Mouse (Mus musculus) kidney, postnatal 4 days (tissue): ENCODE data around the gene Asb6.

Experiments
- DNase-seq, 2 experiments: peaks; one replicate each; pipeline ENCODE4 v3.0.0; 2021; ENCODE audit warnings: mixed read lengths in 2 of 2

The Asb6 gene

DNA sequence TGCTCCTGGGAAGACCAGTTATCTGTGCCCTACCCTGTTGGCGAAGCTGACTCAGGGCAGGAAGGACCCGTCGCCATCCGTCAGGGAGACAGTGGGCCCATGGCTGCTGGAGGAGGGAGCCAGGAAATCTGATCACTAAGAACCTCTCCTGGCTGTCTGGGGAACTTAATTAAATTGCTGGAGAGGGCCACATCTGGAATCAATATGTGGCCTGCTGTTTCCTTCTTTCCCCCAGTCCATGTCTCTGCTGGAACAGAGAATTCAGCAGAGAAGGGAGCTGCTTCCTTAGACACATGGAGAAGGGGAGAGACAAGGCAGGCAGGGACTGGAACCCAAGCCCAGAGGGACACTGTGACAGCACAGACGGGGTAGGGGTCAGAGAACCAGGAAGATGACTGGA, 3.5 kb upstream of the Asb6 start:
- no peak for DNase-seq

DNA sequence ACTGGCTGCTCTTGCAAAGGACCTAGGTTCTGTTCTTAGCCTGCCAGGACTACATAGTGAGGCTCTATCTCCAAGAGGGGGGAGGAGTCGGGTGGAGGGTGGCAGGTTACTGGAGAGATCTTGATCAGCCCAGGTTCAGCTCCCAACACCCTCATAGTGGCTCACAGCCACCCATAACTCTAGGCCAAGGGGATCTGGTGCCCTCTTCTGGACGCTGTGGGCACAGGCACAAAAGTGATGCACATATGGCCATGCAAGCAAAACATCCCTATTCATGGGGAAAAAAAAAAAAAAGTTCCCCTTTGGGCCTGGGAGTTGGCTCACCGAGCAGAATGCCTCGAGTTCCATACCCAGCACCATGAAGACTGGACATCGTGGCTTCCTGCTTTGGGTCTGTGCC, 818 bp downstream of the Asb6 start:
- peak; percentile 60 to 65 for DNase-seq

DNA sequence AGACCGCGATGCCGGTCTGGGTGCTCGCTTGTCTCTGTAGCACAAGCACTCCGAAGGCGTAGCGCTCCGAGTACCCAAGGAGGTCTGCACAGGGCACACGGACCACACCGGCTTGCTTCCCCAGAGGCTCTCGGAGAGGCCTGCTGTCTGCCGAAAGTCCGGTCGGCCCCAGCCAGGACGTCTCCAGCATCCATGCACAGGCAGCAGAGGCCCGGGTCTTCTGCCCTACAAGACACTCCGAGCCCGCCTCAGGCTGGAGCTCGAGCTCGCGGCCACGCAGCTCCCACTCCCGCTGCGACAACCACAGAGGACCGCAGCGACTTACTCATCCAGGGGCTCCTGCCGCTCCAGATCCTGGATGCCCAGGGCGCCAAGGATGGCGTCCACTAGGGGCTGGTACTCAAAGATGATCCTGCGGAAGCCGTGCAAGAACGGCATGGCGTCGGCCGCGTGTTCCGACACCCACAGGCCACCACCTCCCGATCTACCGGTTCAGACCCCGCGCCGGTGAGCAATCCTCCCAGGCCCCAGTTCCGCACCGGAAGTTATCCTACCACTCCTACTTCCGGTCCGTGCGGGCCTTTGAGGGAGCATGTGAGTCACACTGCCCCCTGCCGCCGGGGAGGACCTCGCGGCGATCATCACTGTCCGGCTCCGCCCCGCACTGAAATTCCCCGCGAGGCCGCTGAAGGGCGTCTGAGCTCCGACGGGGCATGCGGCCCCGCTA, 2.2 kb downstream of the Asb6 start:
- peak; percentile 98 to 99 for DNase-seq

DNA sequence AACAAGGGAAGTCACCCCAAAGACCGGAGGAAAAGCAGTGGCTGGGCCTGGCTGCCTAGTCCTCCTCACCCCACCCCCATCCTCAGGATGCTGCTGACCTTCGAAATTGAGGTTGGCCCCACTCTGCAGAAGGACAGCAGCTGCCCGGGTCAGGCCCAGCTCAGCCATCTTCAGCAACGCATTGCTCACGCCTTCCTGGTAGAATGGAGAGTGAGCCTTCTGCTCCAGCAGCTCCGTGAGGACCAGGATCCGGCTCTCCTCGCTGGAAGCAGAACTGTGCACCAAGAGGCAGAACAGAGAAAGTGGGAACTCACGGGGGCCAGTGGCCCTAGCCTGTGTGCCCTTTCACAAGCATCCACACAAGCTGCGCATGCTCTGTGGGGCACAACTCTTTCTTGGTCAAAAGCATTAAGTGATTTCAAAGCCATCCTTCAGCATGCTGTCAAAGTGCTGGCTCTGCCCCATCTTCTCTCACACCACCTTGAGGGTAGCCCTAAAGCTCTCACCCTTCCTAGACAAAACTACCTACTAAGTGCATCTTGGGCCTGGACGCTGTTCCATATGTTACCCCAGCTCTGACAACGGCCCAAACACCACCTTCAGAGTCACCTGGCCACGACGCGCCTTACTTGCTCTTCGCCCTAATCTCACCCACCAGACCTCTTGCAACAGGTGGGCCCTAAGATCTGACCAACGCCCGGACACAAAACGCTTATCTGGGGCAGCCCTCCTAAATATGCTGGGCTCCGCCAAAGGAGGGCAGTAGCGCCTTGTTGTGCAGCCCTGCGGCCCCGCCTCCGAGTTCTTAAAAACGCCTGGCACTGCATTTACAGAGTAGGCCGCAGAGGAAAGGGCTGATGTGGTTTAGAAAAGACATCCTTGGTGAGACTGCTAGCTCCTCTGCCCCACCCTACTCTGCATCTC, 3.0 kb downstream of the Asb6 start:
- peak; percentile 70 to 80 for DNase-seq

DNA sequence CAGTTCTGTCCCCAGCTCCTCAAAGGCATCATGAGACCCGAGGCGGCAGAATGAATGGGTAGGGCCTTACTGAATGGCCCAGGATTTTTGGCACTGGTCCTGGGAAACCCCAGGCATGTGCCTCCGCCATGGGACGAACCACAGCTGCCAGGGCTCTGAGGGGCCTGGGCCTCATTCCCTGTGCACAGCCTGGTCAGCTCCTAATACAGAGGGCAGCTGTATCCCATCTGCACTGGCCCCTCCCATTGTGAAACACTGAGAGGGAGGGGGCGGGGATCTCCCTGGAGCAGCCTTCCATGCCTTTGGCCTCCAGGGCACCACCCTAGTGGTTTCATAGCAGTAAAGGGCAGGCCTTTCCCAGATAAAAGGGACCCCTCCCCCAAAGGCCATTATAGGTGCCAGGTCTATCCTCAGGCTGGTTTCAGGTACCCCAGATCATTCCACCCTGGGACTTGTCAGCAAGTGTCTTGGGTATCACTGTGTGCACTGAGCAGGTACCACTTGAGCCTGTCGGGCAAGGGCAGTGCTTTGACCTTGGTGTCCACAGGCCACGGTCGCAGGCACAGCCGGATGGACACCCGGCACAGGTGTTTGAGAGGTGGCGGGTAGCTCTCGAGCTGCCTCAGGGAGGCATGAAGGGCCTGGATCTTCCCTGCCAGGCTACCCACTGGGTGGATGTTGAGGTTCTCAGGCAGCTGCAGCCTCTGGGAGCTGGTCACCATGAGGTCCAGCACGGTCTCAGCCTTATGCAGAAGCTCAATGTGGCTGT, 6.6 kb downstream of the Asb6 start:
- peak; percentile 87 to 91 for DNase-seq

DNA sequence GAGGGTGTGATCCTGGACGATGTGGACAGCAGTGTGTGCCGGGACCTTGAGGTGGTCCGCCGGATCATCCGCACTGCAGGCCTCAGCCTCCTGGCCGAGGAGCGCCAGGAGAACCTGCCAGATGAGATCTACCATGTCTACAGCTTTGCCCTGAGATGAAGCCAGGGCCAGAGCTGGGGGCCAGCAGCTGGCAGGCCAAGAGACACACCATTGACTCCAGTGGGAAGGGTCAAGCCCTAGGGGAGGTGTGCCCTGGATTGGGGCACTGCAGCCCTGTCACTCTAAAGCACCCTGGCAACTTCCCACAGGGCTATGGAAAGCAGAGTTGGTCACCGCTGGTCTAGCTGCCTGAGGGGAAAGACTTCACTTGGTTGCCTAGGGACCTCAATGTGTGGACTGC, 7.7 kb downstream of the Asb6 start:
- no peak for DNase-seq

DNA sequence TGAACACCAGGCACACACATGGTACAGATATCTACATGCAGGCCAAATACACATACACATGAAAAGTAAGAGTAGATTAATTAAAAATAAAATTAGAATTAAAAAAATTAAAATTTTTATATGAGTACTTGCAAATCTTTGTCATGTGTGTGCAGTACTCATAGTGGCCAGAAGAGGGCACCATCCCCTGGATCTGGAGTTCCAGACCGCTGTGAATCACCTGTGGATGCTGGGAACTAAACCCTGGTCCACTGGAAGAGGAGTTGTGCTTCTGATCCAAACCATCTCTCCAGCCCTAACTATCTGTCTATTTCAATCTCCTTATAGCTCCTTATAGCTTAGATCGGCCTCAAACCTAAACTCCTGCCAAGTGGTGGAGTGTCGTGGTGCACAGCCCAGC, 9.1 kb downstream of the Asb6 start:
- no peak for DNase-seq

DNA sequence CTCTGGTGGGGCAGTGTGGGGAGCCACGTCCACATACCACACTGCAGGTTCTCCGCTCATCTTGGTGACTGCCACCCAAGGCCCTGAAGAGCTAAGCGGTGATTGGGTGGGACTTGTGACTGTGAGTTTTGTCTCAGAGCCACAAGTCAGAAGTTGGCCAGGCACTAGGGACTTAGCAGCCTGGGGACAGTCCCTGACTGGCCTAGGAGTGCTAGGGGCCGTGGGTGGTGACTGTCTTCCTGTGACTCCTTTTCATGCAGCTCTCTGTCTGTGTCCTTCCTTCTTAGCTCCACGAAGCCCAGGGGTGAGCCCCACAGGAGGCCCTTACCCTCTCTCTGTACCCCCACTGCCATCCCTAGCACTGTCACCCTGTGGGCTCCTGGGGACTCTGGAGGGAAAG, 10.3 kb downstream of the Asb6 start:
- DNase-seq: no peak

DNA sequence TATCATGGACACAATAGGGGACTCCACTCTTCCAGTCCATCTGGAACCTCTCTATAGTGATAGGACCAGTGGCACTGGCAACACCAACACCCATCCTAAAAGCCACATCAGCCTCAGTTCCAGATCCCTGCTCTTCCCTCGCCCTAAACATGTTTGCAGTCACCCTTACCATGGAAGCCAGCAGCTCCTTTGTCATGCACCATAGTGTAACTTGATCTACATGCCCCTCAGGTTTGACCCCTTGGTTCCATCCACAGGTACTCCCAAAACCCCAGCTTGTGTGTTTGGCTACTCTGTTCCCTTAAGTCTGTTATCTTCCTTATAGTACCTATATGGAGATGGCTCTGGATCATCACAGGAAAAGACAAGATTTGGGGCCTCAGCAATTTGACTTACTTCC, 13.8 kb downstream of the Asb6 start:
- no peak for DNase-seq

DNA sequence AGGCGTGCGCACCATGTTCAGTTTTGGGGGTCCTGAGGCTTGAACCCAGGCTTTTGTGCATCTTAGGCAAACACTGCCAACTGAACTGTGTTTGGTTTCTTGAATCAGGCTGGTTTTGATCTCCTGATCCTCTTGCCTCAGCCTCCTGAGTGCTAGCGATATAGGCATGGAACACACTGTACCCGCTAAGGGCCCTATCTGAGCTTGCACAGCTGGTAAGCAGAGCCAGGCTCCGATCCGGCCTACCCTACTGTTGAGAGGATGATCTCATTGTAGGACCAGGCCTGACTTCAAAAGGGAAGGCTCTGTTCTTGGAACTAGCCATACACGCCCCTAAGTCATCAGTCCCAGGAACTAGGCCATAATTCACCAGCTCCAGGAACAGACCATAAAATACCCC, 19.6 kb downstream of the Asb6 start:
- no peak for DNase-seq

DNA sequence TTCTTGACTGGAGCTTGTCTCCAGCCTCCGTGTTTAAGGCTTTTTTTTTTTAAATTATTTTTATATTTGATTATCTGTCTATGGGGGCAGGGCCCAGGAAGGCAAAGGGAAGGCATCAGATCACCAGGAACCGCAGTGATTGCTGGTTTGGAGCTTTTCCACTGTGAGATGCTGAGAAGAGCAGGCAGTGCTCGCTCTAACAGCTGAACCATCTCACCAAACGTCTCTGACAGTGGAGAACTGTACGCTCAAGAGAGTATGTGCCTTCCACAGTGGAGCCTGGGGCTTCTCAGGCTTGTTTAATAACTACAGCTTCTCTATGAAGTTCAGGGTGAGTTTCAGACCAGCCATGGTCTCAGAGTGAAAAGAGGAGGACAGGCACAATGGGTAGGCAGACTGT, 20.6 kb downstream of the Asb6 start:
- DNase-seq: peak in 1 of 2 experiments; percentile 27

DNA sequence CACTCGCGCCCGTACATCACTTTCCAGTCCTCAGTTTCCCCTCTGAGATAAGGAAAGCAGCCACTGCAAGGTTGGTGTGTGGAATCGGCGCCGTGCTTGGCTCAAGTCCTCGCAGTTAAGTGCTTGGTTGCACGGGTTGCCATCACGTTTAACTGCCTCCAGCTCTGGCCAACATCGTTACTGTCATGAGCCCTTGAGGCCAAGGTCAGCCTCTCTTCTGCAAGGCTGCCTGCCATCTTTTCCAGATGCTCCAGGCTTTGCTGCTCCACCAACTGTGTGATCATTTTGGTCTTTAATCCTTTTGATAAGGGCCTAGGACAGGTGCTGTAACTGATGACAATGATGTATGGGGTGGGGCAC, 21.9 kb downstream of the Asb6 start:
- DNase-seq: no peak

DNA sequence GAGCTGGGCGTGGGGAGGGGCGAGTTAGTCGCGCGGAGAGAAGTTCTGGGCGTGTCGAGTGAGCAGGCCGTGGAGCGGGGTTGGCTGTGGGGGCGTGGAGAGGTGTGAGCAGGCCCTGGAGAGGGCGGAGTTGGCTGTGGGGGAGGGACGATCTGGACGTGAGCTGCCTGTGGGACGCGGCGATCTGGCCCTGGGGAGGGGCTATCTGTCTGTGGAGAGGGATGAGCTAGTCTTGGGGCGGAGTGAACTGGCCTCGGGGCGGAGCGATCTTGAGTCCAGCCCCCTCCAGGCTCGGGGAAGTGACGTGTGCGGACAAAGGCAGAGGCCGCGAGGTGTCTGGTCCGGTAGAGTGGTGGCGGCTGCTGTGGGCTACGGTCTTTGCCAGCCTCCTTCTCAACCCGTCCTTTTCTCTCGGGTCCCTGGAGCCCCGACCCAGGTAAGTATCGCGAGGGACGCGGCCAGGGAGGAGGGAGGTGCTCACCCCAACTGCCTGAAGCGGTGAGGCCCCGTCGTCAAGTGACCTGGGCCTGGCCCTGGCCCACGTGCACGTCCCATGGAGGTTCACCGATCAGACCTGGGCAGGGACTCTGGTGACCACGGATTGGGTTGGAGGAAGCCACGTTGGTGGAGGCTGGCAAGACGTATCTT, 22.4 kb downstream of the Asb6 start, which contains the start of gene Ntmt1:
Gene Ntmt1 (plus strand): TSS at position 179 of the 648 bp plus-strand sequence.
- peak; percentile 100 for DNase-seq

DNA sequence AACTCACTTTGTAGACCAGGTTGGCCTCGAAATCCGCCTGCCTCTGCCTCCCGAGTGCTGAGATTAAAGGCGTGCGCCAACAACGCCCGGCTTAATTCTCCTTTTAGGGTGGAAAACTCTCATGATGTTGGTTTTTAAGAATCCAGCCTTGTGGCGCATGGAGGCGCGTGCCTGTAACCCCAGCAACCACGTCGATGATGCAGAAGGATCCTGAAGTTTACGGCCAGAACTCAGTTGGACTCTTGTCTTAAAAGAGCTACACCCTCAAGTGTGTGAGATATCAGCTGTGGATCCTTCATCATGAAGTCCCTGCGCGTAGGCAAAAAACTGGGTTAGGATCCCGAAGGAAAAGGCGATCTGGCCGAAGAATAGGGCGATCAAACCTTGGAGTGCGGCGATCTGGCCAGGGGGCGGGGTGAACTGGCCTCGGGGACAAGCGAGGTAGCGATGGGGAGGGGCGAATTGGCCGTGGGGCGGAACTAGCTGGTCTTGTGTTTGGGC, 22.9 kb downstream of the Asb6 start:
- DNase-seq: no peak

DNA sequence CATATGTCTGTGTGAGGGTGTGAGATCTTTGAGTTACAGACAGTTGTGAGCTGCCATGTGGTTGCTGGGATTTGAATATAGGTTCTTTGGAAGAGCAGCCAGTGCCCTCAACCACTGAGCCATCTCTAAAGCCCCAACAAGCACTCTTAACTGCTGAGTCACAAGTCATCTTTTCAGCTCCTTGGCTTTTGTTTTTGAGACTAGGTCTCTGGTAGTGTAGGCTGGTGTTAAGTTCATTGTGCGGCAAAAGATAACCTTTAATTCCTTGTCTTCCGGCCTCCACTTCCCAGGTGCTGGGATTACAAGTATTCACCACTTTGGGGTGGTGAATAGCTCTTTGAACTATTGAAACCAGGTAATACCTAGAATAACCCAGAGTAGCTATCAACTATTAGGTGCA, 24.1 kb downstream of the Asb6 start:
- no peak for DNase-seq

DNA sequence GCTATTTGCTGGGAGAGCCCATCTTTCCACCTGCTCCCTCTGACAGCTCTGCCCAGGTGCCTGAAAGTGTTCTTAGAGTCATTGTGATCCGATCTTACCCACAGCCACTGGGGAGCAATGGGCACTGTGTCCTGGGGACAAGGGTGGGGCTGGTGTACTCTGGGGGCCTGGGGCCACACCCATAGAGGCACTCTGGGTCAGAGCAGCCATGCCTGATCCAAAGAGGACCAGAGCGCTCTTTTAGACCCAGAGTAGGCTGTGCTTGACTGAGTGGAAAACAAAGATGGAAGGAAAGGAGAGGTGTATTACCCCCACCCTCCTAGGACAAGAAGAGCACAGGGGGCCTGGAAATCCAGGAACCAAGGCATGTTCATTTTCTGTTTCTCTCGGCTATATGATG, 26.5 kb downstream of the Asb6 start, which contains the start of gene 1700001O22Rik:
Gene 1700001O22Rik (minus strand): TSS at position 58 of the 400 bp plus-strand sequence.
- no peak for DNase-seq

DNA sequence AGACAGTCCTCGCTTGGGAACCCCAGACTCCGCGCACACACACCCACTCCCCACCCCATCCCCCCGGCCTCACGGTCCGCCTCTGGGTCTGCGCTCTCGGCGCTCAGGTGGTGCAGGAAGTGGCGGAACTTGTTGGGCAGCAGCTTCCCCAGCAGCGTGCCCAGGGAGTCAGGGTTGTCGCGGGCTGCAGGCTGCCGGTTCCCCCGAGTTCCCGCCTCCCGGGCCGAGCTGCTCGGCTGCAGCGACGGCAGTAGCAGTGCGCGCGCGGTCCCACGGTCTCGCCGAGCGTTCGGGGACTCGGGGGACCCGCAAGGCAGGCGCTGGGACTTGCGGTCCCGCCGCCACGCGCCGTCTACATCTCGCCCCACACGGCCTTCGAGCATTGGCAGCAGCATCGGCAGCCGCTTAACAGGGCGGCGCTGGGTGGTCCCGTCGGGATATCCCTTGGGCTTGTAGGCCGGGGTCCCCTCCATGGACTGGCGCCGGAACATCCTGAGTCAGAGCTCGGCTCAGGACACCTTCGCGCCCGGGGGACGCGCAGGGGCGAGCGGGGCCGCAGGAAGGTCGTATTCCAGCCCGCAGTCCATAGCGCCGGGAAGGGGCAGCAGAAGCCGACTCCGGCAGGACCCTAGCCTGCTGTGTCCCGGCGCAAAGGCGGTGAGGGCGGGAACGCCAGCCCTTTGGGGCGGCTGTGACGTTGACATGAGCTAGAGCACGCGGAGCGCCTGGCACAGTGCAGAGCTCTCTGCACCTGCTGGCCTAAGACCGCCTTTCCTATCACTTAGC, 28.9 kb downstream of the Asb6 start:
- DNase-seq: peak; percentile 59 to 71

DNA sequence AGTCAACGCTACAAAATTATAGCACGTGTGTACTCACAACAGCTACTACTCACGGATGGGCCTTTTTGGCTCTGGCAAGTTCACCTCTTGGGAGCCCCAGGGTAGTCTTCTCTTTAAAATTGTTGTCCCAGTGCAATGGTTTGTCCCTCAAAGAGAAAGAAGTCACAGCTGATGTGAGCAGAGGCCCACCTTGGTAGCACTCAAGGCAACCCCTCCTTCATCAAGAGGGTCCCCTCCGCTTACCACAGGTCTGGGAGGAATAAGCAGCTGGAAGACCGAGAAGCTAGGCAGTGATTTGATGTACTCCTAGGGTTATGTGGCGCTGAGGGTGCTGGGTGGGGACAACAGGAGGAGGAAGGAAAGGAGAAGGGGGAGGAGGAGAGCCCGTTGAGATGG, 29.5 kb downstream of the Asb6 start:
- DNase-seq: no peak

DNA sequence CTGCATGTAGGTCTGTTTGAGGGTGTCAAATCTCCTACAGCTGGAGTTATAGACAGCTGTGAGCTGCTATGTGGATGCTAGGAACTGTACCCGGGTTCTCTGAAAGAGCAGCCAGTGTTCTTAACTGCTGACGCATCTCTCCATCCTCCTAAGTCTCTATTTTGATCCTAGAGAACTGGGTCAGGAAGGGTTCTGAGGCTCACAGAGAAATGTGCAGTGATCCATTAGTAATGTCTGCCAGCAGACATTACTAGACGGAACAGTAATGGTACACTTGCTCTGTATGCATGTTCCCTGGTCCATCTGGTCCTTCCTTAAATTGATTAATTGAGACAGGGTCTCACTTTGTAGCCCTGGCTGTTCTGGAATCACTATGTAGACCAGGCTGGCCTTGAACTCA, 30.7 kb downstream of the Asb6 start:
- DNase-seq: no peak

DNA sequence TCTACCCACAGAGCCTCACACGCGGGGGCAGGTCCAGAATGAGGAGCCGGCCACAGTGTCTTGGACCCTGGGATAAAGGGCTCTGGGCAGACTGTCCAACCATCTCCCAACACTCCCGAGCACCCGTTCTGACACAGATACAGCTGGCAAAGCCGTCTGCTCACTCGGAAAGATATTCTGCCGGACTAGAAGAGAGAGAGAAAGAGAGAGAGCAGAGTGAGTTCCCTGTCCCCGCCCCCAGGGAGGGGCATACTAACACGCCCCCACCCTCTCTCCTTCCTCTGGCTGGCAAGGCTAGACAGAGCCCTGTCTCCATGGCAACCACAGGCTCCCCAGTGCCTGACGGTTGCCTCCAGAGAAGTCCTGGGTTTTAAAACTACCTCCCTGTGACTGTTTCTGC, 33.8 kb downstream of the Asb6 start:
- peak; percentile 77 to 87 for DNase-seq

DNA sequence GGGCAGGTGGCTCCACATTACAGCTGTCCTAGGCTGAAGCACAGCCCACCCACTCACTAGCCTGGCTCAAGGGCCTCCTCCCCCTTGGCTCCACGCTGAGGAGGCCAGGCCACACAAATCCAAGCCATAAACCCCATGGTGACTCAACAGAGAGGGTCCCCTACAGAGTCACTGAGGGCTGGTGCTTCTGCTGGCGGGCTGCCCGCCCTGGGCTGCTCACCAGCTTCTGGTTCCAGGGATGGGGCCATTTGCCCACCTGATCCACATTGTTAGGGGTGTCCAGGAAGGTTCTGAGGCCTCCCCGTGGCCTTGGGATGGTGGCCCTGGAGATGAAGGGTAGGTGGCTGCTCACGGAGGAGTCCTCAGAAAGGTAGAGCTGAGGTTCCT, 34.3 kb downstream of the Asb6 start:
- DNase-seq: peak in 1 of 2 experiments; percentile 25
